ENCODE assay signal across 22 mouse cellular contexts in genomic region chr10:19820986-19821385, GRCm38 (mm10). TPM values are rescaled to one million over a fixed set of nuclear protein-coding genes. Genes with fewer than 3 reads are reported as not detected.
DNase-seq lines count a peak whose midpoint lies in the region; ATAC-seq and TF ChIP-seq lines count a peak whose summit lies in the region.
"Had no signal": no experiment of that assay in that cellular context is flagged by ENCODE, and none has a peak within 500 bp of the region (broad histone marks: within the 10 kb centered on the region; RNA-seq: fewer than 3 reads in every experiment).

No protein-coding gene starts in this region.

- H3K9ac ChIP-seq in MEL (ENCODE audit: control insufficient read depth, low read depth, low read length, poor library complexity, severe bottlenecking), result no peak overlapping the region
- H3K9ac ChIP-seq: embryonic facial prominence, embryonic 12.5 days; forebrain, embryonic 13.5 days; forebrain, embryonic 15.5 days; forebrain, postnatal 0 days had no signal

- H3K4me3 ChIP-seq in MEL (ENCODE audit: control insufficient read depth in 1 of 2, insufficient read depth in 1 of 2, low read depth in 2 of 2, low read length in 2 of 2), result no peak overlapping the region
- no peak overlapping the region for H3K4me3 ChIP-seq in gastrocnemius, adult 2 months
- H3K4me3 ChIP-seq: embryonic facial prominence, embryonic 10.5 days; embryonic facial prominence, embryonic 12.5 days; forebrain, embryonic 13.5 days; forebrain, embryonic 15.5 days had no signal

- H3K36me3 ChIP-seq in MEL (ENCODE audit: control insufficient read depth in 1 of 2, insufficient read depth in 2 of 2, low read length in 2 of 2), result peaks cover 0 to 4% of the 10 kb centered on the region in 2 experiments; a peak in 2 of 4 replicates
- H3K36me3 ChIP-seq: embryonic facial prominence, embryonic 10.5 days; embryonic facial prominence, embryonic 12.5 days; forebrain, embryonic 15.5 days had no signal

- H3K4me1 ChIP-seq in MEL (ENCODE audit: control insufficient read depth in 1 of 2, insufficient read depth in 2 of 2, low read length in 2 of 2), result peaks cover 0 to 4% of the 10 kb centered on the region in 2 experiments; a peak in 1 of 4 replicates
- H3K4me1 ChIP-seq: embryonic facial prominence, embryonic 12.5 days had no signal

- TF ChIP-seq CTCF in MEL (IDR thresholded peaks at IDR 0.05 in 2 of 3, conservative IDR thresholded peaks at IDR 0.05 in 1 of 3; ENCODE audit: control insufficient read depth in 1 of 3, insufficient read depth in 1 of 3, low read depth in 2 of 3, low read length in 3 of 3, poor library complexity in 1 of 3, severe bottlenecking in 1 of 3), result no peak; a peak in 1 of 6 replicates
- no peak for TF ChIP-seq CTCF in gastrocnemius, adult 2 months (IDR thresholded peaks at IDR 0.05)

- ATAC-seq in megakaryocyte-erythroid progenitor cell, adult 5-6 weeks (replicated peaks; ENCODE audit: low FRiP score, low TSS enrichment, poor library complexity, severe bottlenecking), result peak; percentile 68
- ATAC-seq in monocyte, adult 5-6 weeks (replicated peaks; ENCODE audit: insufficient number of reproducible peaks, low FRiP score, low TSS enrichment, poor library complexity, severe bottlenecking), result no peak
- ATAC-seq: forebrain, embryonic 13.5 days; forebrain, embryonic 15.5 days; forebrain, postnatal 0 days; Patski had no signal

- no peaks in the 10 kb centered on the region; a peak in 1 of 4 replicates for H3K27me3 ChIP-seq in MEL (ENCODE audit: control insufficient read depth in 1 of 2, insufficient read depth in 2 of 2, low read length in 2 of 2)
- H3K27me3 ChIP-seq: embryonic facial prominence, embryonic 12.5 days; forebrain, embryonic 13.5 days; forebrain, embryonic 15.5 days had no signal

- TF ChIP-seq POLR2A in MEL (IDR thresholded peaks at IDR 0.05; ENCODE audit: control insufficient read depth in 1 of 2, insufficient read depth in 1 of 2, low read depth in 1 of 2, low read length in 2 of 2, poor library complexity in 1 of 2), result no peak

- DNase-seq in MEL (ENCODE audit: low read depth, low spot score), result peak; percentile 50
- peak; percentile 59 for DNase-seq in MEL-GATA-1-ER (ENCODE audit: extremely low read depth, low read depth)
- DNase-seq in c-Kit-positive CD71-positive TER-119-negative erythroid progenitor cells, embryonic 14.5 days (ENCODE audit: low read depth), result peak; percentile 22
- DNase-seq in gastrocnemius, adult 2 months, result no peak
- no peak for DNase-seq in adrenal gland, postnatal 14 days
- DNase-seq: adrenal gland, adult 2 months; adrenal gland, postnatal 10 days; adrenal gland, postnatal 36 days; cerebellum, adult 11 months; cerebellum, adult 18-20 months; cerebellum, adult 8-10 months; cerebellum, postnatal 10 days; cerebellum, postnatal 25 days; forebrain, postnatal 0 days had no signal

- intact Hi-C loops in gastrocnemius, adult 2 months (cut with DNase I), result no loop called here

- H3K79me2 ChIP-seq in MEL (ENCODE audit: control insufficient read depth, insufficient read depth, low read length, poor library complexity), result no peaks in the 10 kb centered on the region

- no peak for TF ChIP-seq RAD21 in MEL (IDR thresholded peaks at IDR 0.05; ENCODE audit: low read depth, low read length)

- no peak overlapping the region for H3K27ac ChIP-seq in MEL (ENCODE audit: control insufficient read depth, low read depth, low read length)
- H3K27ac ChIP-seq in gastrocnemius, adult 2 months, result no peak overlapping the region
- H3K27ac ChIP-seq: embryonic facial prominence, embryonic 10.5 days; embryonic facial prominence, embryonic 12.5 days; forebrain, embryonic 13.5 days; forebrain, embryonic 15.5 days had no signal

- TF ChIP-seq EP300 in MEL (IDR thresholded peaks at IDR 0.05; ENCODE audit: low read depth in 1 of 2, low read length in 2 of 2), result peak; percentile 46 to 52

- H3K9me3 ChIP-seq in MEL (replicated peaks; ENCODE audit: insufficient read depth, low read length), result no peaks in the 10 kb centered on the region
- H3K9me3 ChIP-seq: embryonic facial prominence, embryonic 10.5 days; embryonic facial prominence, embryonic 12.5 days; forebrain, embryonic 13.5 days; forebrain, embryonic 15.5 days had no signal

TF ChIP-seq in MEL, 35 proteins besides CTCF, POLR2A, EP300 and RAD21:
- TF ChIP-seq GATA1 (IDR thresholded peaks at IDR 0.05; ENCODE audit: low read depth, low read length) (peak; percentile 51; the same call in 1 of the 2 replicates), USF1 (IDR thresholded peaks at IDR 0.05; ENCODE audit: low read depth, low read length) (no peak), ZNF384 (IDR thresholded peaks at IDR 0.05; ENCODE audit: low read depth, low read length) (peak; percentile 54), CHD1 (IDR thresholded peaks at IDR 0.05; ENCODE audit: low read depth, low read length) (no peak), USF2 (IDR thresholded peaks at IDR 0.05; ENCODE audit: borderline replicate concordance in 1 of 2, insufficient read depth in 1 of 2, low read depth in 1 of 2, low read length in 2 of 2) (no peak)

RNA-seq across cellular contexts. Expression of gene Slc35d3, which starts 30.3 kb away (rescaled TPM):
- total RNA-seq in MEL (2012; rRNA removed), result not detected in 2 replicates
- not detected for polyA plus RNA-seq in MEL (2012; ENCODE audit: insufficient read depth in 1 of 2, insufficient read length in 2 of 2, low read depth in 1 of 2, low replicate concordance in 2 of 2, missing spikeins in 1 of 2)
- total RNA-seq in megakaryocyte-erythroid progenitor cell, adult 5-6 weeks (2014; fragmentation: Nextera tagmentation), result 0.72 and 0.92 TPM in 2 replicates
- total RNA-seq in megakaryocyte-erythroid progenitor cell, adult 5-6 weeks (2017), result 0.14 and 1.6 TPM in 2 replicates
- 0.87 TPM in 1 of 3 replicates, not detected in the others for total RNA-seq in monocyte, adult 5-6 weeks (2017)
- not detected for total RNA-seq in gastrocnemius, adult 2 months (2021)
- 13.3 and 13.6 TPM in 2 replicates for total RNA-seq in adrenal gland, postnatal 14 days (2021)
- polyA plus RNA-seq: C2C12, Patski had no signal

Comparison
In these comparisons a context has a peak if more than half of its experiments do, and no peak if none do; other contexts are left out.
1. DNase-seq: peak in MEL (single experiment), MEL-GATA-1-ER (single experiment) and c-Kit-positive CD71-positive TER-119-negative erythroid progenitor cells, embryonic 14.5 days (single experiment); none in gastrocnemius, adult 2 months (single experiment) and adrenal gland, postnatal 14 days (single experiment).